Mouse (Mus musculus) 3134 (cell line): ENCODE results near the gene Fam219a.

Source experiments
- DNase-seq: peaks from one replicate; pipeline ENCODE4 v3.0.0-alpha.2; 2011; ENCODE audit warnings: low spot score; ENCODE audit not compliant: insufficient read length; ENCODE audit errors: extremely low read depth

Gene Fam219a

GRCm38 (mm10) chr4:41478751-41479455 is 90.4 kb downstream of the Fam219a start:
- no peak for DNase-seq

GRCm38 (mm10) chr4:41477648-41478160 is 91.6 kb downstream of the Fam219a start:
- no peak for DNase-seq

- DNase-seq: no peak
These were observed 98.0 kb downstream of the Fam219a start for GRCm38 (mm10) chr4:41471384-41471689.

- DNase-seq: no peak
These were observed 98.5 kb downstream of the Fam219a start for GRCm38 (mm10) chr4:41470684-41471383.

- no peak for DNase-seq
These were observed 99.2 kb downstream of the Fam219a start for GRCm38 (mm10) chr4:41470051-41470683.

GRCm38 (mm10) chr4:41469199-41469598 is 100.1 kb downstream of the Fam219a start:
- no peak for DNase-seq

- DNase-seq: no peak
These were observed 100.8 kb downstream of the Fam219a start for GRCm38 (mm10) chr4:41468396-41469080.
